Mouse (Mus musculus) Muller cell, postnatal 12 days (primary cell): ENCODE data around the gene Psmd9.
"Not testable (repeated sequence)": the region's sequence is repeated elsewhere in the genome, so short reads cannot be mapped to it uniquely, and the experiment has no call there.

Experiments used
- DNase-seq: peaks from one replicate; pipeline ENCODE4 v3.0.0-alpha.2; 2015; ENCODE audit errors: inconsistent ontology term

Gene Psmd9

GRCm38 (mm10) chr5:123190912-123191311 is 21.7 kb downstream of the Psmd9 start:
- no peak for DNase-seq

- no peak for DNase-seq
These were observed 22.2 kb downstream of the Psmd9 start for GRCm38 (mm10) chr5:123191427-123191826.

GRCm38 (mm10) chr5:123192606-123193150 is 23.5 kb downstream of the Psmd9 start:
- no peak for DNase-seq

GRCm38 (mm10) chr5:123193436-123193835 is 24.2 kb downstream of the Psmd9 start:
- DNase-seq, result no peak

- no peak for DNase-seq
These were observed 25.6 kb downstream of the Psmd9 start for GRCm38 (mm10) chr5:123194856-123195255.

GRCm38 (mm10) chr5:123195500-123196000 is 26.3 kb downstream of the Psmd9 start:
- no peak for DNase-seq

- no peak for DNase-seq
These were observed 27.5 kb downstream of the Psmd9 start for GRCm38 (mm10) chr5:123196746-123197145.

GRCm38 (mm10) chr5:123198523-123198922 is 29.3 kb downstream of the Psmd9 start:
- no peak for DNase-seq

- DNase-seq, result not testable (repeated sequence)
These were observed 31.8 kb downstream of the Psmd9 start for GRCm38 (mm10) chr5:123200816-123201522.

- DNase-seq, result no peak
These were observed 32.3 kb downstream of the Psmd9 start for GRCm38 (mm10) chr5:123201523-123201892.

GRCm38 (mm10) chr5:123201987-123202386 is 32.8 kb downstream of the Psmd9 start:
- DNase-seq, result no peak

GRCm38 (mm10) chr5:123202771-123203170 is 33.6 kb downstream of the Psmd9 start:
- DNase-seq, result not testable (repeated sequence)

GRCm38 (mm10) chr5:123203591-123203990 is 34.4 kb downstream of the Psmd9 start:
- not testable (repeated sequence) for DNase-seq

- DNase-seq, result not testable (repeated sequence)
These were observed 53.3 kb downstream of the Psmd9 start for GRCm38 (mm10) chr5:123222346-123223050.

- DNase-seq, result no peak
These were observed 53.8 kb downstream of the Psmd9 start for GRCm38 (mm10) chr5:123223051-123223410.

- not testable (repeated sequence) for DNase-seq
These were observed 54.6 kb downstream of the Psmd9 start for GRCm38 (mm10) chr5:123223861-123224260.

GRCm38 (mm10) chr5:123226851-123227250 is 57.6 kb downstream of the Psmd9 start:
- DNase-seq, result no peak

GRCm38 (mm10) chr5:123227762-123228523 is 58.7 kb downstream of the Psmd9 start:
- DNase-seq, result peak; percentile 97

- DNase-seq, result peak; percentile 3
These were observed 59.3 kb downstream of the Psmd9 start for GRCm38 (mm10) chr5:123228524-123228922.

- no peak for DNase-seq
These were observed 60.1 kb downstream of the Psmd9 start for GRCm38 (mm10) chr5:123229296-123229695.

GRCm38 (mm10) chr5:123232180-123232579 is 63.0 kb downstream of the Psmd9 start:
- no peak for DNase-seq

- peak; percentile 57 for DNase-seq
These were observed 66.5 kb downstream of the Psmd9 start for GRCm38 (mm10) chr5:123235731-123236130.
